Mouse (Mus musculus) heart, postnatal 0 days (tissue): ENCODE data around the gene Glb1l2. TPM values are rescaled to one million over a fixed set of nuclear protein-coding genes. Genes with fewer than 3 reads are reported as not detected.

Experiments
- ATAC-seq: fragments of 200-750 bp; cut with Nextera tagmentation; 2 replicates; pipeline ENCODE4 v1.8.0; 2017; ENCODE audit warnings: low read depth, moderate number of reproducible peaks, moderate library complexity; ENCODE audit not compliant: insufficient read depth
- DNase-seq: peaks from one replicate; pipeline ENCODE4 v3.0.0-alpha.2; 2016; ENCODE audit warnings: low spot score
- H3K27ac ChIP-seq: fragments of 300-500 bp; sonication (generic); 2 replicates; pipeline ENCODE4 v1.5.1; 2014; ENCODE audit warnings: low read depth, mild to moderate bottlenecking
- H3K27me3 ChIP-seq: fragments of 300-500 bp; sonication (generic); 2 replicates; pipeline ENCODE4 v1.6.1; 2014; ENCODE audit warnings: low read length, mixed read lengths; ENCODE audit not compliant: control insufficient read depth, insufficient read depth
- H3K36me3 ChIP-seq: fragments of 300-500 bp; sonication (generic); replicated peaks from 2 replicates; pipeline ENCODE4 v1.6.1; 2014; ENCODE audit warnings: low read length, mixed read lengths; ENCODE audit not compliant: control insufficient read depth, insufficient read depth
- H3K4me1 ChIP-seq: fragments of 300-500 bp; sonication (generic); 2 replicates; pipeline ENCODE4 v1.6.1; 2014; ENCODE audit warnings: antibody characterized with exemption; ENCODE audit not compliant: control insufficient read depth, insufficient read depth
- H3K4me2 ChIP-seq: fragments of 300-500 bp; sonication (generic); 2 replicates; pipeline ENCODE4 v1.6.1; 2014; ENCODE audit warnings: low read depth, mild to moderate bottlenecking, low read length, moderate library complexity
- H3K4me3 ChIP-seq: fragments of 300-500 bp; sonication (generic); 2 replicates; pipeline ENCODE4 v1.5.1; 2014; ENCODE audit warnings: low read depth, low read length
- H3K9ac ChIP-seq: fragments of 300-500 bp; sonication (generic); replicated peaks from 2 replicates; pipeline ENCODE4 v1.6.1; 2014; ENCODE audit warnings: low read depth, low read length, mixed read lengths
- H3K9me3 ChIP-seq: fragments of 300-500 bp; sonication (generic); replicated peaks from 2 replicates; pipeline ENCODE4 v1.6.1; 2016; ENCODE audit warnings: low read length; ENCODE audit not compliant: control insufficient read depth
- CTCF ChIP-seq: IDR thresholded peaks from 2 replicates; pipeline ENCODE4 v1.5.1; 2016; ENCODE audit warnings: antibody characterized with exemption, control low read depth, low read depth
- EP300 ChIP-seq: IDR thresholded peaks from 2 replicates; pipeline ENCODE4 v1.6.1; 2016; ENCODE audit warnings: antibody characterized with exemption, low read depth
- WGBS: fragments of 180-500 bp; shearing (Covaris S2); extraction: QIAGEN DNeasy Blood & Tissue Kit; methylation state at CpG from one replicate; pipeline ENCODE4 v1.1.7; 2014; 5-methylcytosine and 5-hydroxymethylcytosine counted together
- polyA plus RNA-seq: library from polyadenylated mRNA; unstranded; fragments of >200 nt; fragmentation: Nextera tagmentation; extraction: Ambion mirVana; gene quantifications from 2 replicates; pipeline ENCODE4 v1.2.1, GENCODE M21; 2015
- total RNA-seq: library from RNA; depleted of rRNA; stranded (reverse); fragments of >200 nt; gene quantifications from 2 replicates; pipeline ENCODE4 v1.2.3, GENCODE M21; 2014; ENCODE audit warnings: low replicate concordance; rRNA removed

Glb1l2 gene
- total and polyA plus RNA-seq, 2 experiments from 2014 or later, result 0.23 to 0.30 TPM

- Histone ChIP-seq H3K36me3 (no peaks in the 10 kb centered on the region), H3K4me1 (no peaks in the 10 kb centered on the region), H3K9ac (no peak overlapping the region), H3K4me3 (no peak overlapping the region), H3K4me2 (no peak overlapping the region), H3K27me3 (peaks cover 15% of the 10 kb centered on the region), H3K9me3 (no peaks in the 10 kb centered on the region), H3K27ac (no peak overlapping the region)
- ATAC-seq (no peak), DNase-seq (no peak)
- WGBS, result 61% methylated on average over 2 of the region's 2 CpGs
- TF ChIP-seq CTCF (no peak), EP300 (no peak)
These were observed 77.7 kb downstream of the Glb1l2 start for GRCm38 (mm10) chr9:26728556-26728955.

- WGBS, result 42% methylated on average over 2 of the region's 2 CpGs
- Histone ChIP-seq H3K4me2 (no peak overlapping the region), H3K27me3 (peaks cover 5% of the 10 kb centered on the region; the same call in 1 of the 2 replicates), H3K27ac (no peak overlapping the region), H3K9ac (no peak overlapping the region), H3K36me3 (no peaks in the 10 kb centered on the region), H3K4me1 (no peaks in the 10 kb centered on the region), H3K9me3 (no peaks in the 10 kb centered on the region), H3K4me3 (no peak overlapping the region)
- DNase-seq (no peak), ATAC-seq (no peak)
- TF ChIP-seq EP300 (no peak), CTCF (no peak)
These were observed 78.8 kb downstream of the Glb1l2 start for GRCm38 (mm10) chr9:26727445-26727844.

- no peaks in the 10 kb centered on the region for H3K36me3 ChIP-seq
- no peaks in the 10 kb centered on the region for H3K27me3 ChIP-seq
- no peaks in the 10 kb centered on the region for H3K9me3 ChIP-seq
- ATAC-seq (no peak), DNase-seq (no peak)
- no peaks in the 10 kb centered on the region for H3K4me1 ChIP-seq
- no peak overlapping the region for H3K4me3 ChIP-seq
- no peak overlapping the region for H3K27ac ChIP-seq
- TF ChIP-seq CTCF (no peak), EP300 (no peak)
- WGBS, result 81% methylated on average over 3 of the region's 3 CpGs
- H3K4me2 ChIP-seq, result no peak overlapping the region
- no peak overlapping the region for H3K9ac ChIP-seq
These were observed 80.6 kb downstream of the Glb1l2 start for GRCm38 (mm10) chr9:26725709-26726108.

- Histone ChIP-seq H3K9me3 (no peaks in the 10 kb centered on the region), H3K4me1 (no peaks in the 10 kb centered on the region), H3K27me3 (no peaks in the 10 kb centered on the region), H3K4me3 (no peak overlapping the region), H3K9ac (no peak overlapping the region), H3K36me3 (no peaks in the 10 kb centered on the region), H3K27ac (no peak overlapping the region), H3K4me2 (no peak overlapping the region)
- ATAC-seq, result no peak
- WGBS, result 65% methylated on average over 7 of the region's 7 CpGs
- DNase-seq, result no peak
- TF ChIP-seq CTCF (no peak), EP300 (no peak)
These were observed 84.5 kb downstream of the Glb1l2 start for GRCm38 (mm10) chr9:26721771-26722170.

DNA sequence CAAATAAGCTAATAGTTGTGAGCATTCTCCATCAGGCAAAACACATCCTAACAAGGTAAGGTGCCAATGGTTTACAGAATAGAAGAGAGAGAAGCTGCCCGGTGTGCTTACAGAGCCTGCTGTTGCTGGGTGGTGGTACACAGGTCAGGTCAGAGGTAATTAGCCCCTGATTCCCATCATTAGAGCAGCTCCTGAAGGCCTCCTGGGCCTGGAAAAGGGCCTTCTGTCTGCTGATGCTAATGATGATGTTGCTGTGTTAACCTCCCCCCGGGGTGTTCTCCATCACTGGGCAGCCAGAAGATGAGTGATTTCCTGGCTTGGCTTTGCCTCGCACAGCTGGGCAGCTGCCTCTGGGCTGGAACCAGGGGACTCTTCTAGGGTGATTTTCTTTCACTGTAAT, 87.9 kb downstream of the Glb1l2 start:
- Histone ChIP-seq H3K4me1 (no peaks in the 10 kb centered on the region), H3K27me3 (no peaks in the 10 kb centered on the region), H3K4me3 (no peak overlapping the region), H3K9me3 (no peaks in the 10 kb centered on the region), H3K9ac (no peak overlapping the region), H3K4me2 (no peak overlapping the region), H3K27ac (no peak overlapping the region), H3K36me3 (no peaks in the 10 kb centered on the region)
- WGBS, result 63% methylated on average over 3 of the region's 3 CpGs
- DNase-seq (no peak), ATAC-seq (no peak)
- TF ChIP-seq CTCF (no peak), EP300 (no peak)

Other genes starting within 250 kb of the Glb1l2 start
- not detected in 2 replicates for gene B3gat1, start 72.7 kb downstream of the Glb1l2 start, total RNA-seq
- not detected in 2 replicates for gene B3gat1, start 72.7 kb downstream of the Glb1l2 start, polyA plus RNA-seq
- not detected in 2 replicates for gene Glb1l3, start 54.4 kb upstream of the Glb1l2 start, total RNA-seq
- not detected in 2 replicates for gene Glb1l3, start 54.4 kb upstream of the Glb1l2 start, polyA plus RNA-seq
- not detected in 2 replicates for gene Gm1110, start 116.6 kb upstream of the Glb1l2 start, total RNA-seq
- gene Gm1110, start 116.6 kb upstream of the Glb1l2 start, polyA plus RNA-seq, result 0.15 and 0.18 TPM in 2 replicates
- 33.7 and 45.9 TPM in 2 replicates for gene Acad8, start 193.1 kb upstream of the Glb1l2 start, total RNA-seq
- gene Acad8, start 193.1 kb upstream of the Glb1l2 start, polyA plus RNA-seq, result 40.3 and 40.5 TPM in 2 replicates
- 12.9 and 23.2 TPM in 2 replicates for gene Thyn1, start 193.2 kb upstream of the Glb1l2 start, total RNA-seq
- gene Thyn1, start 193.2 kb upstream of the Glb1l2 start, polyA plus RNA-seq, result 74.9 and 77.7 TPM in 2 replicates
- gene Vps26b, start 223.6 kb upstream of the Glb1l2 start, total RNA-seq, result 30.6 and 34.4 TPM in 2 replicates
- 12.6 and 13.3 TPM in 2 replicates for gene Vps26b, start 223.6 kb upstream of the Glb1l2 start, polyA plus RNA-seq
- 23.7 and 36.8 TPM in 2 replicates for gene Ncapd3, start 223.7 kb upstream of the Glb1l2 start, total RNA-seq
- gene Ncapd3, start 223.7 kb upstream of the Glb1l2 start, polyA plus RNA-seq, result 10.4 and 10.5 TPM in 2 replicates